Mouse (Mus musculus): ENCODE measurements around the gene Nr0b2. TPM values are rescaled to one million over a fixed set of nuclear protein-coding genes. Genes with fewer than 3 reads are reported as not detected.

Gene Nr0b2
- polyA plus RNA-seq, 1 experiment from 2014 or later, result 9.6 TPM

GRCm38 (mm10) chr4:133605330-133605729, 52.2 kb downstream of the Nr0b2 start:
- H3K36me3 ChIP-seq (ENCODE audit: control insufficient read depth, insufficient read depth, low read length), result no peaks in the 10 kb centered on the region; the same call in 1 of the 2 replicates

More at GRCm38 (mm10) chr4:133605330-133605729, 52.2 kb downstream of the Nr0b2 start:
- H3K27me3 ChIP-seq (ENCODE audit: control insufficient read depth, insufficient read depth, low read length), result peaks cover 28% of the 10 kb centered on the region
- H3K4me2 ChIP-seq, result no peak overlapping the region
- H3K9me3 ChIP-seq (replicated peaks; ENCODE audit: control insufficient read depth, low read length), result no peaks in the 10 kb centered on the region
- H3K4me1 ChIP-seq (ENCODE audit: control insufficient read depth, insufficient read depth, low read length), result peaks cover 4% of the 10 kb centered on the region
- H3K4me3 ChIP-seq (ENCODE audit: low read depth, low read length), result no peak overlapping the region
- no peak overlapping the region for H3K27ac ChIP-seq (ENCODE audit: low read depth, low read length)
- 50% methylated on average over 9 of the region's 9 CpGs for WGBS (ENCODE audit: insufficient replicate concordance)
- ATAC-seq (replicated peaks; ENCODE audit: insufficient number of reproducible peaks, low FRiP score, low TSS enrichment), result no peak
- H3K9ac ChIP-seq (ENCODE audit: low read depth, low read length), result no peak overlapping the region

Small RNA genes lying within 50 kb of the gene (microRNA-seq; reads per million reads assigned to microRNA genes)
- gene Gm23158 (ENCODE audit: borderline number of aligned reads), result not detected

Other genes starting within 250 kb of the Nr0b2 start
- gene Wdtc1, start 199.9 kb upstream of the Nr0b2 start, polyA plus RNA-seq (2014; fragmentation: Nextera tagmentation; extraction: Ambion mirVana), result 13.3 and 15.5 TPM in 2 replicates
- 4.8 and 7.0 TPM in 2 replicates for gene Slc9a1, start 183.7 kb upstream of the Nr0b2 start, polyA plus RNA-seq (2014; fragmentation: Nextera tagmentation; extraction: Ambion mirVana)
- gene Tent5b, start 73.2 kb upstream of the Nr0b2 start, polyA plus RNA-seq (2014; fragmentation: Nextera tagmentation; extraction: Ambion mirVana), result 0.47 and 0.83 TPM in 2 replicates
- gene Trnp1, start 54.8 kb upstream of the Nr0b2 start, polyA plus RNA-seq (2014; fragmentation: Nextera tagmentation; extraction: Ambion mirVana), result 0.94 and 1.4 TPM in 2 replicates
- gene Kdf1, start 34.4 kb upstream of the Nr0b2 start, polyA plus RNA-seq (2014; fragmentation: Nextera tagmentation; extraction: Ambion mirVana), result 0.77 and 0.80 TPM in 2 replicates
- 221 TPM in 2 replicates for gene Nudc, start 7.4 kb upstream of the Nr0b2 start, polyA plus RNA-seq (2014; fragmentation: Nextera tagmentation; extraction: Ambion mirVana)
- gene Gpatch3, start 21.4 kb downstream of the Nr0b2 start, polyA plus RNA-seq (2014; fragmentation: Nextera tagmentation; extraction: Ambion mirVana), result 5.0 and 6.0 TPM in 2 replicates
- 14.2 and 14.3 TPM in 2 replicates for gene Gpn2, start 31.0 kb downstream of the Nr0b2 start, polyA plus RNA-seq (2014; fragmentation: Nextera tagmentation; extraction: Ambion mirVana)
- 1.7 and 3.0 TPM in 2 replicates for gene Sfn, start 48.8 kb downstream of the Nr0b2 start, polyA plus RNA-seq (2014; fragmentation: Nextera tagmentation; extraction: Ambion mirVana)
- 1.5 and 2.5 TPM in 2 replicates for gene Zdhhc18, start 96.8 kb downstream of the Nr0b2 start, polyA plus RNA-seq (2014; fragmentation: Nextera tagmentation; extraction: Ambion mirVana)
- 11.4 and 13.9 TPM in 2 replicates for gene Pigv, start 119.3 kb downstream of the Nr0b2 start, polyA plus RNA-seq (2014; fragmentation: Nextera tagmentation; extraction: Ambion mirVana)
- gene Arid1a, start 203.4 kb downstream of the Nr0b2 start, polyA plus RNA-seq (2014; fragmentation: Nextera tagmentation; extraction: Ambion mirVana), result 26.7 and 34.2 TPM in 2 replicates